Mouse (Mus musculus) C2C12 (cell line): ENCODE measurements at regions not wholly inside any gene's neighbourhood (a gene's known extent, or its start where the extent isn't known, plus 50 kb on each side); places are given as distances from the start of the nearest gene placed in this dataset.

Experiments
- CEBPB ChIP-seq: IDR thresholded peaks from one replicate; pipeline ENCODE4 v1.6.1; 2011; ENCODE audit warnings: low read depth, mild to moderate bottlenecking, control low read depth, moderate library complexity
- CTCF ChIP-seq: IDR thresholded peaks from one replicate; pipeline ENCODE4 v1.5.1; 2011; ENCODE audit not compliant: control insufficient read depth, insufficient read depth, insufficient read length
- FOSL1 ChIP-seq: IDR thresholded peaks from one replicate; pipeline ENCODE4 v1.8.0; 2011; ENCODE audit warnings: mild to moderate bottlenecking, low read length; ENCODE audit not compliant: poor library complexity, insufficient read depth, severe bottlenecking
- MAX ChIP-seq: IDR thresholded peaks from one replicate; pipeline ENCODE4 v1.6.1; 2011; ENCODE audit warnings: mild to moderate bottlenecking, control low read depth
- MYOD1 ChIP-seq: IDR thresholded peaks from one replicate; pipeline ENCODE4 v1.6.1; 2011; ENCODE audit warnings: low read depth; ENCODE audit not compliant: control insufficient read depth, insufficient read length
- MYOG ChIP-seq: IDR thresholded peaks from one replicate; pipeline ENCODE4 v1.6.1; 2011; ENCODE audit not compliant: control insufficient read depth, insufficient read length; ENCODE audit errors: extremely low read depth
- USF1 ChIP-seq: IDR thresholded peaks from one replicate; pipeline ENCODE4 v1.6.1; 2011; ENCODE audit warnings: low read depth, mild to moderate bottlenecking, control low read depth, moderate library complexity

GRCm38 (mm10) chr15:7604847-7605246, 205.8 kb upstream of the Gdnf start:
- TF ChIP-seq CTCF (no peak), MYOD1 (no peak), MYOG (no peak), FOSL1 (no peak), CEBPB (no peak), MAX (no peak), USF1 (no peak)
